Mouse (Mus musculus) CH12.LX (cell line): ENCODE data around the gene Grap2. TPM values are rescaled to one million over a fixed set of nuclear protein-coding genes. Genes with fewer than 3 reads are reported as not detected.

ENCODE experiments used
- DNase-seq: peaks from one replicate; pipeline ENCODE4 v3.0.0-alpha.2; 2013; ENCODE audit errors: extremely low read depth
- H3K27ac ChIP-seq: 2 replicates; pipeline ENCODE4 v1.5.1; 2012; ENCODE audit warnings: low read depth, mild to moderate bottlenecking, control low read depth, moderate library complexity; ENCODE audit not compliant: insufficient read depth
- H3K27me3 ChIP-seq: replicated peaks from 2 replicates; pipeline ENCODE3; 2012; ENCODE audit warnings: inconsistent platforms
- H3K36me3 ChIP-seq, 2 experiments: replicated peaks in 1 of 2; 2 replicates each; pipeline versions ENCODE3 to v1.6.1; 2012; ENCODE audit warnings: inconsistent platforms in 1 of 2, low read length in 1 of 2, mild to moderate bottlenecking in 1 of 2, mixed read lengths in 1 of 2, moderate library complexity in 1 of 2; ENCODE audit not compliant: control insufficient read depth in 1 of 2, insufficient read depth in 1 of 2
- H3K4me1 ChIP-seq, 2 experiments: 2 replicates each; pipeline ENCODE4 v1.6.1; 2012; ENCODE audit warnings: inconsistent platforms in 1 of 2, moderate library complexity in 1 of 2; ENCODE audit not compliant: insufficient read depth in 2 of 2, control insufficient read depth in 1 of 2
- H3K4me2 ChIP-seq: 2 replicates; pipeline ENCODE4 v1.6.1; 2012; ENCODE audit warnings: low read depth, mild to moderate bottlenecking, control low read depth; ENCODE audit not compliant: poor library complexity, insufficient read depth, severe bottlenecking
- H3K4me3 ChIP-seq, 3 experiments: fragments of 150-350 bp in 1 of 3; sonication (generic) in 1 of 3; replicated peaks in 1 of 3; 2 replicates each; pipeline versions ENCODE3 to v1.5.1; 2011 to 2012; ENCODE audit warnings: low read depth in 2 of 3, low read length in 2 of 3, mild to moderate bottlenecking in 2 of 3, moderate library complexity in 2 of 3, control low read depth in 1 of 3, improper control_type of control experiment in 1 of 3, inconsistent platforms in 1 of 3, mixed read lengths in 1 of 3; ENCODE audit not compliant: poor library complexity in 1 of 3
- H3K79me2 ChIP-seq: replicated peaks from 2 replicates; pipeline ENCODE4 v1.6.1; 2012; ENCODE audit warnings: mild to moderate bottlenecking, moderate library complexity; ENCODE audit not compliant: control insufficient read depth, poor library complexity, insufficient read depth, severe bottlenecking; ENCODE audit errors: extremely low read depth
- H3K9ac ChIP-seq: 2 replicates; pipeline ENCODE4 v1.6.1; 2012; ENCODE audit warnings: low read depth, mild to moderate bottlenecking, control low read depth, moderate library complexity; ENCODE audit not compliant: insufficient read depth
- H3K9me3 ChIP-seq: replicated peaks from 2 replicates; pipeline ENCODE3; 2012; ENCODE audit warnings: low read length, inconsistent platforms, mixed read lengths
- BHLHE40 ChIP-seq: IDR thresholded peaks from 2 replicates; pipeline ENCODE4 v1.6.1; 2011; ENCODE audit warnings: mild to moderate bottlenecking, low read depth, low read length, improper control_type of control experiment
- CHD2 ChIP-seq: IDR thresholded peaks from 2 replicates; pipeline ENCODE4 v1.6.1; 2011; ENCODE audit warnings: low read length, improper control_type of control experiment
- CTCF ChIP-seq, 2 experiments: IDR thresholded peaks in 1 of 2; conservative IDR thresholded peaks in 1 of 2; 2 replicates each; pipeline ENCODE4 v1.5.1; 2011 to 2012; ENCODE audit warnings: low read depth in 2 of 2, low read length in 2 of 2, improper control_type of control experiment in 1 of 2, inconsistent platforms in 1 of 2, mild to moderate bottlenecking in 1 of 2, moderate library complexity in 1 of 2
- HCFC1 ChIP-seq: IDR thresholded peaks from 2 replicates; pipeline ENCODE4 v1.6.1; 2012; ENCODE audit warnings: low read depth, mild to moderate bottlenecking, inconsistent platforms, low read length, improper control_type of control experiment
- JUN ChIP-seq: IDR thresholded peaks from 2 replicates; pipeline ENCODE4 v1.6.1; 2011; ENCODE audit warnings: low read depth, mild to moderate bottlenecking, low read length, improper control_type of control experiment, moderate library complexity; ENCODE audit not compliant: insufficient read depth
- MAX ChIP-seq: IDR thresholded peaks from 2 replicates; pipeline ENCODE4 v1.6.1; 2011; ENCODE audit warnings: low read length, improper control_type of control experiment
- MXI1 ChIP-seq: IDR thresholded peaks from 2 replicates; pipeline ENCODE4 v1.6.1; 2011; ENCODE audit warnings: mild to moderate bottlenecking, low read depth, low read length, improper control_type of control experiment
- PAX5 ChIP-seq: IDR thresholded peaks from 2 replicates; pipeline ENCODE4 v1.6.1; 2012; ENCODE audit warnings: low read length, inconsistent platforms, mixed read lengths
- RCOR1 ChIP-seq: conservative IDR thresholded peaks from 2 replicates; pipeline ENCODE4 v1.6.1; 2012; ENCODE audit warnings: low read depth, mild to moderate bottlenecking, inconsistent platforms, low read length, improper control_type of control experiment
- UBTF ChIP-seq: IDR thresholded peaks from 2 replicates; pipeline ENCODE4 v1.6.1; 2012; ENCODE audit warnings: low read depth, mild to moderate bottlenecking, inconsistent platforms, low read length, improper control_type of control experiment, moderate library complexity
- USF2 ChIP-seq: conservative IDR thresholded peaks from 2 replicates; pipeline ENCODE4 v1.6.1; 2011; ENCODE audit warnings: low read depth, low read length, improper control_type of control experiment
- ZKSCAN1 ChIP-seq: IDR thresholded peaks from 2 replicates; pipeline ENCODE4 v1.6.1; 2012; ENCODE audit warnings: low read depth, inconsistent platforms, low read length, improper control_type of control experiment, borderline replicate concordance
- dilution Hi-C: fragments of 300-500 bp; cut with MboI; formaldehyde crosslinking; loops from 2 replicates; pipeline ENCODE4 v1.14.3; 2020; ENCODE audit warnings: low sequenced_read_pairs; ENCODE audit not compliant: extremely low pct_unique_long_range_greater_than_20kb, extremely low pct_ligation_motif_present
- in situ Hi-C: fragments of 300-500 bp; cut with MboI; formaldehyde crosslinking; loops from 3 replicates; pipeline ENCODE4 v1.14.3; 2019; ENCODE audit warnings: low sequenced_read_pairs, low pct_ligation_motif_present, low pct_unique_long_range_greater_than_20kb, mixed read lengths
- polyA plus RNA-seq: library from polyadenylated mRNA; unstranded; fragments of >175 nt; gene quantifications from 2 replicates; pipeline ENCODE4 v1.2.1, GENCODE M21; 2012; ENCODE audit warnings: low read depth; ENCODE audit not compliant: insufficient read length
- total RNA-seq, 2 experiments: library from RNA; depleted of rRNA; stranded (reverse); fragments of 300-350 nt in 1 of 2; fragments of >200 nt in 1 of 2; gene quantifications; 2 replicates each; pipeline ENCODE4 v1.2.3; 2012 to 2014

Gene Grap2
- total and polyA plus RNA-seq, 3 experiments: 1.5 to 6.2 (median 5.0) TPM

GRCm38 (mm10) chr15:80697564-80697963 lies 125.2 kb downstream of the Grap2 start:
- no peak overlapping the region for H3K4me2 ChIP-seq
- no peak overlapping the region for H3K4me3 ChIP-seq
- H3K9ac ChIP-seq: no peak overlapping the region
- H3K36me3 ChIP-seq: no peaks in the 10 kb centered on the region
- peaks cover 5% of the 10 kb centered on the region for H3K9me3 ChIP-seq
- in situ Hi-C loops (loop anchor here (5.0 to 10.0 kb wide), 2 partner anchors 203 to 430 kb away; no protein-coding TSS in a partner anchor), dilution Hi-C loops (no loop called here)
- peaks cover 2% of the 10 kb centered on the region for H3K27me3 ChIP-seq
- no peak for DNase-seq
- no peak for TF ChIP-seq USF2
- H3K27ac ChIP-seq: no peak overlapping the region
- no peaks in the 10 kb centered on the region for H3K79me2 ChIP-seq
- H3K4me1 ChIP-seq: peaks cover 4 to 50% of the 10 kb centered on the region in 2 experiments

- H3K4me1 ChIP-seq: peaks cover 0 to 31% of the 10 kb centered on the region in 2 experiments; a peak in 3 of 4 replicates
- no peak overlapping the region for H3K27ac ChIP-seq
- TF ChIP-seq RCOR1: no peak
- TF ChIP-seq PAX5: no peak
- TF ChIP-seq CHD2: no peak
- TF ChIP-seq JUN: no peak
- no peak for TF ChIP-seq HCFC1
- no peak for TF ChIP-seq ZKSCAN1
- no peak for TF ChIP-seq MXI1
- no peak for TF ChIP-seq CTCF (conservative IDR thresholded peaks at IDR 0.05 in 1 of 2, IDR thresholded peaks at IDR 0.05 in 1 of 2; ENCODE audit: low read depth in 2 of 2, low read length in 2 of 2)
- no peak for TF ChIP-seq BHLHE40
- no peak for TF ChIP-seq UBTF
- no peak for TF ChIP-seq MAX
- H3K79me2 ChIP-seq: no peaks in the 10 kb centered on the region
- no peak overlapping the region for H3K4me2 ChIP-seq
- no peak for DNase-seq
- dilution Hi-C loops (no loop called here), in situ Hi-C loops (loop anchor here (10.0 to 25.0 kb wide), 2 partner anchors 243 to 486 kb away; partner anchors contain the start of genes Adsl and Mrtfa)
- H3K27me3 ChIP-seq: peaks cover 2% of the 10 kb centered on the region
- H3K9me3 ChIP-seq: no peaks in the 10 kb centered on the region
- no peaks in the 10 kb centered on the region for H3K36me3 ChIP-seq
- H3K4me3 ChIP-seq: no peak overlapping the region
- no peak overlapping the region for H3K9ac ChIP-seq
Measured at GRCm38 (mm10) chr15:80701481-80702257, 129.3 kb downstream of the Grap2 start.

Other genes with a start within 250 kb of the Grap2 start
- gene Enthd1, start 7.4 kb upstream of the Grap2 start, total RNA-seq (2012; rRNA removed): not detected in 2 replicates
- not detected in 2 replicates for gene Enthd1, start 7.4 kb upstream of the Grap2 start, total RNA-seq (2014; rRNA removed)
- not detected in 2 replicates for gene Enthd1, start 7.4 kb upstream of the Grap2 start, polyA plus RNA-seq
- 0.04 and 0.08 TPM in 2 replicates for gene Fam83f, start 99.3 kb downstream of the Grap2 start, total RNA-seq (2012; rRNA removed)
- gene Fam83f, start 99.3 kb downstream of the Grap2 start, total RNA-seq (2014; rRNA removed): 0.16 and 0.27 TPM in 2 replicates
- gene Fam83f, start 99.3 kb downstream of the Grap2 start, polyA plus RNA-seq: 0.19 and 0.20 TPM in 2 replicates
- gene Tnrc6b, start 138.7 kb downstream of the Grap2 start, total RNA-seq (2012; rRNA removed): 16.1 and 16.2 TPM in 2 replicates
- gene Tnrc6b, start 138.7 kb downstream of the Grap2 start, total RNA-seq (2014; rRNA removed): 5.1 and 6.0 TPM in 2 replicates
- gene Tnrc6b, start 138.7 kb downstream of the Grap2 start, polyA plus RNA-seq: 15.0 and 17.1 TPM in 2 replicates